Mouse (Mus musculus) kidney, adult 2 months (tissue): ENCODE measurements around the gene Tsga10ip. TPM values are rescaled to one million over a fixed set of nuclear protein-coding genes. Genes with fewer than 3 reads are reported as not detected.
A peak's percentile ranks its signal among the peaks of the same experiment; 100 is the strongest.
"Not testable (repeated sequence)": the region's sequence is repeated elsewhere in the genome, so short reads cannot be mapped to it uniquely, and the experiment has no call there.

Source experiments
- DNase-seq: peaks from one replicate; pipeline ENCODE4 v3.0.0; 2021
- H3K27ac ChIP-seq: fragments of 200-500 bp; 2 replicates; pipeline ENCODE4 v1.5.1; 2012; ENCODE audit warnings: low read depth, low read length, control low read depth, inconsistent platforms; ENCODE audit not compliant: insufficient read depth
- H3K27me3 ChIP-seq: fragments of 200-500 bp; replicated peaks from 2 replicates; pipeline ENCODE4 v1.6.1; 2012; ENCODE audit warnings: mild to moderate bottlenecking, moderate library complexity, low read length, inconsistent platforms; ENCODE audit not compliant: control insufficient read depth, insufficient read depth
- H3K36me3 ChIP-seq: fragments of 200-500 bp; 2 replicates; pipeline ENCODE4 v1.6.1; 2012; ENCODE audit warnings: mild to moderate bottlenecking, moderate library complexity, low read length, inconsistent platforms; ENCODE audit not compliant: control insufficient read depth, insufficient read depth
- H3K4me1 ChIP-seq: fragments of 200-500 bp; 2 replicates; pipeline ENCODE4 v1.6.1; 2011; ENCODE audit warnings: low read length; ENCODE audit not compliant: control insufficient read depth, insufficient read depth
- H3K4me3 ChIP-seq: fragments of 200-500 bp; 2 replicates; pipeline ENCODE4 v1.5.1; 2011; ENCODE audit warnings: mild to moderate bottlenecking, low read depth, low read length, control low read depth; ENCODE audit not compliant: insufficient read depth
- CTCF ChIP-seq: fragments of 200-500 bp; conservative IDR thresholded peaks from 2 replicates; pipeline ENCODE4 v1.5.1; 2011; ENCODE audit warnings: low read depth, mild to moderate bottlenecking, control low read depth, low read length, moderate library complexity, mixed read lengths; ENCODE audit not compliant: insufficient read depth, insufficient read length
- POLR2A ChIP-seq: fragments of 200-500 bp; IDR thresholded peaks from one replicate; pipeline ENCODE4 v1.6.1; 2011; ENCODE audit warnings: low read depth, low read length, control low read depth
- WGBS: fragments of 180-500 bp; shearing (Covaris S2); methylation state at CpG from one replicate; pipeline ENCODE4 v1.1.7; 2018; 5-methylcytosine and 5-hydroxymethylcytosine counted together
- polyA plus RNA-seq: library from polyadenylated mRNA; depleted of rRNA; stranded (reverse); fragments of >200 nt; gene quantifications from 2 replicates; pipeline ENCODE4 v1.2.3, GENCODE M21; 2012

Gene Tsga10ip
- polyA plus RNA-seq, 1 experiment: 0.06 TPM

DNA sequence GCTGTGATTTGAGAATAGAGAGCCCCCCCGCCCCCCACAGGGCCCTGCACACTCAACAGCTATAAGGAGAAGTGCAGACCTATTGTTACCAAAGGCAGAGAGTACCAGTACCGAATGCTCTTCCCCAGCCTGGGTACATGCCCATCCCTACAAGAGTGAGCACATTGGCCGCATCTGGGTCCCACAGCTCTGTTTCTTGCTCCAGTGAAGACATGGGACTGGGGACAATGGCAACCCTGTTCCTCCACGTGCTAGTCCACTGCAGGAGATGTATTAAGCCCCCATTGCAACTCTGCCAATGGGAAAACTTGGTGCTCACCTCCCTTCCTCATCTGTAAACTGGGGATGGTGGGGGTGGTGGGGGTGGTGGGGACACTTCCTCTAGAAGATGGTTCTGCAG, 11.5 kb upstream of the Tsga10ip start:
- H3K36me3 ChIP-seq: no peaks in the 10 kb centered on the region
- TF ChIP-seq CTCF (no peak), POLR2A (no peak)
- H3K4me3 ChIP-seq: no peak overlapping the region
- no peak for DNase-seq
- no peaks in the 10 kb centered on the region for H3K27me3 ChIP-seq
- WGBS: 85% methylated on average over 4 of the region's 4 CpGs
- no peak overlapping the region for H3K27ac ChIP-seq
- H3K4me1 ChIP-seq: peaks cover 1% of the 10 kb centered on the region; the same call in 1 of the 2 replicates

DNA sequence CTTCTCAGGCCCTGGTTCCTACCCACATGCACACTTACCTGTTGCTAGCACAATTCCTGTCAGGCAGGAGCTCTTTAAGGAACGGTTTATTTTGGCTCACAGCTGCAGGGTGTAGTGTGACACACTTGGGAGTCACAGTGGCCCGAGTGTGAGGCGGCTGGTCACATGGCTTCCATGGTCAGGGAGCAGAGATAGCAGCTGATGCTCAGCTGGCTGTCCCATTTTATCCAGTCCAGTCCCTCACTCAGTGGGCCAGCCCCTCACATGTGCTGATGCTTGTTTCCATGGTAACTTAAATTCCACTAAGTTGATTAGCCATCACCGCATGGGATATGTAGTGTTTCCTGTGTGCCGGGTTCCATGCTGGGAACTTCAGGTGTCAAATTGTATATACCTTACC, 9.6 kb upstream of the Tsga10ip start:
- H3K27ac ChIP-seq: no peak overlapping the region
- 39% methylated on average over 5 of the region's 5 CpGs for WGBS
- H3K27me3 ChIP-seq: no peaks in the 10 kb centered on the region
- no peak for DNase-seq
- H3K4me3 ChIP-seq: no peak overlapping the region
- TF ChIP-seq CTCF (no peak), POLR2A (no peak)
- H3K4me1 ChIP-seq: peaks cover 12% of the 10 kb centered on the region
- no peaks in the 10 kb centered on the region for H3K36me3 ChIP-seq

DNA sequence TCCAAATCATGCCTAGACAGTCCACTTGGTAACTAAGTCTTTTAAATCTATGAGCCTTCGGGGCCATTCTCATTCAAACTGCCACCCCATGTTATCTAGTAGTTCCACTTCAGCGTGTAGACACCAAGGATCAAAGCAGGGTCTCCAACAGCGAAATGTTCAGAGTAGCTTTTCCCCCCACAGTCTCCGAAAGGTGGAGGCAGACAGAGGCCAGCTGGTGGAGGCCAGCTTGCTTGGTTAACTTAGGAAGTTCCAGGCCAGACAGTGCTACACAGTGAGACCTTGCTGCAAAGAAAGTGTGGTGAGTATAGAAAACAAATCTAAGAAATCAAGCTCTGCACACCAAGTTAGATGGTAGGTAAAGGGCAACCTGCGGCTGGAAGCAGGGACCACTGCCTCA, 8.3 kb upstream of the Tsga10ip start:
- Histone ChIP-seq H3K27me3 (no peaks in the 10 kb centered on the region), H3K4me3 (no peak overlapping the region), H3K27ac (no peak overlapping the region), H3K36me3 (no peaks in the 10 kb centered on the region), H3K4me1 (peaks cover 15% of the 10 kb centered on the region)
- no peak for TF ChIP-seq CTCF
- no peak for TF ChIP-seq POLR2A
- WGBS: 84% methylated on average over 5 of the region's 5 CpGs
- DNase-seq: no peak

DNA sequence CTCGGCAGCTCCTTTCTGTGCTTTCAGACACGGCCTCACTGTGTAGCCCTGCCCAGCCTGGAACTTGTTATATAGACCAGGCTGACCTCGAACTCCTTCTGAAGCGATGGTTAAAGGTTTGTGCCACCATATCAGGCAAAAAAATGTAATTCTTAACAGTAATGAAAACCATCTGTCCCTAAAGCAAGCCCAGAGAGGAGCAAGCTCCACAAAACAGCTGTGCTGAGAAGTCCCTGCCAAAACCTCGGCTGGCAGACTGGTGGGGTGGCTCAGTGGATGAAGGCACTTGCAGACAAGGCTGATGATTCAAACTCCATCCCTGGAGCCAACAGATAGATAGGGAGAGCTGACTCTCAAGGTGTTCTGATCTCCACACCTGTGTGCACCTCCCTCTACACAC, 6.7 kb upstream of the Tsga10ip start:
- peaks cover 16% of the 10 kb centered on the region for H3K4me1 ChIP-seq
- H3K4me3 ChIP-seq: no peak overlapping the region
- no peaks in the 10 kb centered on the region for H3K27me3 ChIP-seq
- H3K27ac ChIP-seq: peak overlapping the region; percentile 99
- no peak for DNase-seq
- TF ChIP-seq POLR2A (no peak), CTCF (no peak)
- H3K36me3 ChIP-seq: no peaks in the 10 kb centered on the region
- WGBS: 71% methylated on average over 5 of the region's 5 CpGs

DNA sequence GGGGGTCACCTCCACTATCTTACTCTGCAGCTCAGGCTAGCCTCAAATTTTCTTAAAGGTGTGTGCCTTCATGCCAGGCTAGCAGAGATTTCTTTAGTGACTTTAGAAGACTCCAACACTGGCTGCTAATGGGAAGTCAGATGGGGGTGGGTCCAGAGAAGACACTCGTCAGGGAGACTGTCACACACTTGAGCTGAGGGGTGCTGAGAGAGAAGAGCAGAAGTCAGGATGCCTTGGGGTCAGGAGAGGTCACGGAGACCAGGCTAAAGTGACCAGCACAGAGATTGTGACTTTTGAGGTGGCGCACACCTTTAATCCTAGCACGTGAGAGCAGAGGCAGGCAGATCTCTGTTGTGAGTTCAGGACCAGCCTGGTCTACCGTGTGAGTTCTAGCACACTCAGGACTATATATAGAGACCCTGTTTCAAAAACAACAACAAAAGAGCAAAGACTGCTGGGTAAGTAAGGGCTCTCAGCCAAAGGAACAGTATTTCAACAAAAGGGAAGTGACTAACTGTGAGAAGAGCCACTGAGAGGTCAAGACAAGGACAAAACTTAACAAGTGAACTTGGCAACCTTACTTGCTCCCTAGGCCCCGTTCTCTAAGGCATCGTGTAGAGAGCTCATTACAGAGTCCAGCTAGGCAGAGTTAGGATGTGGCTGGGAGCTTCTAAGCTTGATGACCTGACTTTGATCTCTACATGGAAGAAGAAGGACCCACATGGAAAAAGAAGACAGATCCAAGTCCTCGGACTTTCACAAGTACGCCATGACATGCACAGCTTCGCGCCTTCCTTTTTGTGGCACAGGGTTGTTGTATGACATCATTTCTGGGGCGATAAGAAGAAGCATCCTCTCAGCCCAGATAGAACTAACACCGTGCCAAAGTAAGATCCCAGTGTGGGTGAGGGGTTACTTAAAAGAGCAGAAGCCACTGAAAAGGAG, 6.0 kb upstream of the Tsga10ip start:
- Histone ChIP-seq H3K4me3 (peak overlapping the region; percentile 10; the same call in 1 of the 2 replicates), H3K27me3 (no peaks in the 10 kb centered on the region), H3K36me3 (no peaks in the 10 kb centered on the region), H3K4me1 (peaks cover 16% of the 10 kb centered on the region), H3K27ac (peak overlapping the region; percentile 99)
- no peak for TF ChIP-seq CTCF
- peak; percentile 12 for TF ChIP-seq POLR2A
- peak; percentile 82 for DNase-seq
- 59% methylated on average over 13 of the region's 13 CpGs for WGBS

DNA sequence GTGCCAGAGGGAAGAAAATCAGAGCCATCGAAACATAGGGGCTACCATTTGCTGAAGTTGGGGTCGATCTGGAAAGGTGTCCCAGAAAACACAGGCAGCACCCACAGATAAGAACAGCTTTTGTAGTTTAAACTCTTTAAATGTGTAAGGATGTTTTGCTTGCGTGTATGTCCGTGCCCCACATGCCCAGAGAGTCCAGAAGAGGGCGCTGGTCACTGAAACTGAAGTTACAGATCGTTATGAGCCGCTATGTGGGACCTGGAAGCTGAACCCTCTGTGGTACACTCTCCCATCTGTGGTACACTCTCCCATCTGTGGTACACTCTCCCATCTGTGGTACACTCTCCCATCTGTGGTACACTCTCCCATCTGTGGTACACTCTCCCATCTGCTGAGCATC, 4.8 kb upstream of the Tsga10ip start:
- no peak for TF ChIP-seq POLR2A
- TF ChIP-seq CTCF: peak; percentile 79
- 12% methylated on average over 7 of the region's 7 CpGs for WGBS
- DNase-seq: peak; percentile 82
- Histone ChIP-seq H3K4me3 (peak overlapping the region; percentile 89), H3K27ac (peak overlapping the region; percentile 99), H3K4me1 (peaks cover 16% of the 10 kb centered on the region), H3K27me3 (no peaks in the 10 kb centered on the region), H3K36me3 (no peaks in the 10 kb centered on the region)

DNA sequence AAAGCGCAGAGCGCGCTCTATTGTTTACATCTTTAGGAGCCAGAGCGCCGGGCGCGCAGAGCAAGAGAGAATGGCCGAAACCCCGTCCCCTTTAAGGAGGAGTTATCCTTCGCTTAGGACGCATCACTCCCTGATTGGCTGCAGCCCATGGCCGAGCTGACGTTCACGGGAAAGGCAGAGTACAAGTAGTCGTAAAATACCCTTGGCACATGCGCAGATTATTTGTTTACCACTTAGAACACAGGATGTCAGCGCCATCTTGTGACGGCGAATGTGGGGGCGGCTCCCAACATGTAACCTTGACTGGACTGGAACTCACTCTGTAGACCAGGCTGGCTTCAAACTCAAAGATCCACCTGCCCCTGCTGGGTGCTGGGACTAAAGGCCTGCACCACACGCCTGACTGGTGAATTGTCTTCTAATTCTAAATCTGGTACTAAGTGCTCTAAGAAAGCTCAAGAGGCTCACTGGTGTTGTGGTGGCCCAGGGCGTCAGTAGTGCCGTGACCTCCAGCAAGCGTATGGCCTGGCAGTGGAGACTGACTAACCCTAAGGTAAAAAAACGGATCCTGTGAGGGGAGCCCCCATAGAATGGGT, 4.3 kb upstream of the Tsga10ip start:
- peak; percentile 77 for DNase-seq
- H3K4me3 ChIP-seq: peak overlapping the region; percentile 89
- peaks cover 16% of the 10 kb centered on the region for H3K4me1 ChIP-seq
- H3K27ac ChIP-seq: peak overlapping the region; percentile 99
- not testable (repeated sequence) for H3K36me3 ChIP-seq, H3K27me3 ChIP-seq
- peak; percentile 31 for TF ChIP-seq POLR2A
- 19% methylated on average over 24 of the region's 25 CpGs for WGBS
